Mouse (Mus musculus): Measurements from ENCODE around the gene Hist2h2ab. TPM values are rescaled to one million over a fixed set of nuclear protein-coding genes. Genes with fewer than 3 reads are reported as not detected.
A peak's percentile ranks its signal among the peaks of the same experiment; 100 is the strongest.
"Not testable (repeated sequence)": the region's sequence is repeated elsewhere in the genome, so short reads cannot be mapped to it uniquely, and the experiment has no call there.

Hist2h2ab gene
- polyA plus RNA-seq, 1 experiment from 2014 or later = 1.3 TPM

- Histone ChIP-seq H3K4me2 (ENCODE audit: low read length) (no peak overlapping the region), H3K4me1 (ENCODE audit: control insufficient read depth in 2 of 2, insufficient read depth in 2 of 2, low read length in 2 of 2) (peaks cover 7 to 11% of the 10 kb centered on the region in 2 experiments), H3K36me3 (ENCODE audit: control insufficient read depth, insufficient read depth, low read length) (peaks cover under 1% of the 10 kb centered on the region; the same call in 1 of the 2 replicates), H3K27ac (replicated peaks in 1 of 2; ENCODE audit: control insufficient read depth in 1 of 2, insufficient read depth in 1 of 2, low read depth in 2 of 2, low read length in 2 of 2) (no peak overlapping the region), H3K9me3 (ENCODE audit: control insufficient read depth, low read length) (no peaks in the 10 kb centered on the region), H3K4me3 (ENCODE audit: control insufficient read depth in 1 of 2, insufficient read depth in 1 of 2, low read depth in 1 of 2, low read length in 2 of 2) (no peak overlapping the region), H3K27me3 (ENCODE audit: control insufficient read depth, insufficient read depth, low read length) (no peaks in the 10 kb centered on the region), H3K9ac (ENCODE audit: low read length) (no peak overlapping the region)
- 22% methylated on average over 2 of the region's 2 CpGs for WGBS
- no peak for ATAC-seq (ENCODE audit: insufficient number of reproducible peaks, insufficient read depth, low FRiP score, low read depth)
Observed at GRCm38 (mm10) chr3:96199731-96200130, 19.9 kb upstream of the Hist2h2ab start.

GRCm38 (mm10) chr3:96207819-96208218, 11.8 kb upstream of the Hist2h2ab start:
- no peak for ATAC-seq (ENCODE audit: insufficient number of reproducible peaks, insufficient read depth, low FRiP score, low read depth)
- H3K4me2 ChIP-seq (ENCODE audit: low read length) = no peak overlapping the region
- WGBS = 81% methylated on average over 3 of the region's 3 CpGs
- H3K9me3 ChIP-seq (ENCODE audit: control insufficient read depth, low read length) = no peaks in the 10 kb centered on the region
- H3K4me1 ChIP-seq (ENCODE audit: control insufficient read depth in 2 of 2, insufficient read depth in 2 of 2, low read length in 2 of 2) = peaks cover 0 to 3% of the 10 kb centered on the region in 2 experiments; a peak in 1 of 4 replicates
- no peak overlapping the region for H3K27ac ChIP-seq (replicated peaks in 1 of 2; ENCODE audit: control insufficient read depth in 1 of 2, insufficient read depth in 1 of 2, low read depth in 2 of 2, low read length in 2 of 2)
- no peaks in the 10 kb centered on the region for H3K36me3 ChIP-seq (ENCODE audit: control insufficient read depth, insufficient read depth, low read length)
- H3K4me3 ChIP-seq (ENCODE audit: control insufficient read depth in 1 of 2, insufficient read depth in 1 of 2, low read depth in 1 of 2, low read length in 2 of 2) = no peak overlapping the region
- H3K27me3 ChIP-seq (ENCODE audit: control insufficient read depth, insufficient read depth, low read length) = no peaks in the 10 kb centered on the region
- H3K9ac ChIP-seq (ENCODE audit: low read length) = no peak overlapping the region

GRCm38 (mm10) chr3:96209242-96209641, 10.4 kb upstream of the Hist2h2ab start:
- no peak overlapping the region for H3K4me2 ChIP-seq (ENCODE audit: low read length)
- 0 out of 2 replicates have a peak, but pooled peaks cover 4% of the 10 kb centered on the region for H3K27me3 ChIP-seq (ENCODE audit: control insufficient read depth, insufficient read depth, low read length)
- H3K4me3 ChIP-seq (ENCODE audit: control insufficient read depth in 1 of 2, insufficient read depth in 1 of 2, low read depth in 1 of 2, low read length in 2 of 2) = no peak overlapping the region
- WGBS = 23% methylated on average over 15 of the region's 15 CpGs
- H3K36me3 ChIP-seq (ENCODE audit: control insufficient read depth, insufficient read depth, low read length) = no peaks in the 10 kb centered on the region
- H3K4me1 ChIP-seq (ENCODE audit: control insufficient read depth in 2 of 2, insufficient read depth in 2 of 2, low read length in 2 of 2) = peaks cover 0 to 3% of the 10 kb centered on the region in 2 experiments; a peak in 1 of 4 replicates
- no peaks in the 10 kb centered on the region for H3K9me3 ChIP-seq (ENCODE audit: control insufficient read depth, low read length)
- no peak overlapping the region for H3K27ac ChIP-seq (replicated peaks in 1 of 2; ENCODE audit: control insufficient read depth in 1 of 2, insufficient read depth in 1 of 2, low read depth in 2 of 2, low read length in 2 of 2)
- peak overlapping the region; percentile 25; the same call in 1 of the 2 replicates for H3K9ac ChIP-seq (ENCODE audit: low read length)
- no peak for ATAC-seq (ENCODE audit: insufficient number of reproducible peaks, insufficient read depth, low FRiP score, low read depth)

GRCm38 (mm10) chr3:96219191-96219641, 449 bp upstream of the Hist2h2ab start:
- peak overlapping the region; percentile 95 to 100 for H3K27ac ChIP-seq (replicated peaks in 1 of 2; ENCODE audit: control insufficient read depth in 1 of 2, insufficient read depth in 1 of 2, low read depth in 2 of 2, low read length in 2 of 2)
- H3K27me3 ChIP-seq (ENCODE audit: control insufficient read depth, insufficient read depth, low read length) = no peaks in the 10 kb centered on the region
- H3K36me3 ChIP-seq (ENCODE audit: control insufficient read depth, insufficient read depth, low read length) = no peaks in the 10 kb centered on the region
- H3K9ac ChIP-seq (ENCODE audit: low read length) = peak overlapping the region; percentile 93
- 2% methylated on average over 12 of the region's 12 CpGs for WGBS
- H3K4me2 ChIP-seq (ENCODE audit: low read length) = peak overlapping the region; percentile 76
- peak overlapping the region; percentile 60 to 72 for H3K4me3 ChIP-seq (ENCODE audit: control insufficient read depth in 1 of 2, insufficient read depth in 1 of 2, low read depth in 1 of 2, low read length in 2 of 2)
- no peaks in the 10 kb centered on the region for H3K9me3 ChIP-seq (ENCODE audit: control insufficient read depth, low read length)
- ATAC-seq (ENCODE audit: insufficient number of reproducible peaks, insufficient read depth, low FRiP score, low read depth) = no peak
- H3K4me1 ChIP-seq (ENCODE audit: control insufficient read depth in 2 of 2, insufficient read depth in 2 of 2, low read length in 2 of 2) = peaks cover 9 to 27% of the 10 kb centered on the region in 2 experiments

- Histone ChIP-seq H3K4me2 (ENCODE audit: low read length) (peak overlapping the region; percentile 76), H3K9ac (ENCODE audit: low read length) (peak overlapping the region; percentile 93), H3K4me3 (ENCODE audit: control insufficient read depth in 1 of 2, insufficient read depth in 1 of 2, low read depth in 1 of 2, low read length in 2 of 2) (peak overlapping the region; percentile 60 to 72), H3K4me1 (ENCODE audit: control insufficient read depth in 2 of 2, insufficient read depth in 2 of 2, low read length in 2 of 2) (peaks cover 9 to 27% of the 10 kb centered on the region in 2 experiments), H3K27ac (replicated peaks in 1 of 2; ENCODE audit: control insufficient read depth in 1 of 2, insufficient read depth in 1 of 2, low read depth in 2 of 2, low read length in 2 of 2) (peak overlapping the region; percentile 95 to 100)
- H3K9me3 ChIP-seq (ENCODE audit: control insufficient read depth, low read length); H3K36me3 ChIP-seq (ENCODE audit: control insufficient read depth, insufficient read depth, low read length); H3K27me3 ChIP-seq (ENCODE audit: control insufficient read depth, insufficient read depth, low read length); ATAC-seq (ENCODE audit: insufficient number of reproducible peaks, insufficient read depth, low FRiP score, low read depth): not testable (repeated sequence)
- WGBS = under 1% methylated on average over 33 of the region's 47 CpGs
Observed at GRCm38 (mm10) chr3:96220131-96220764, 583 bp downstream of the Hist2h2ab start.

GRCm38 (mm10) chr3:96220765-96221639, 1.3 kb downstream of the Hist2h2ab start, which contains the start of the genes Hist2h2ac and Hist2h2be:
TSS of gene Hist2h2ac (minus strand) at chr3:96220880.
TSS of gene Hist2h2be (plus strand) at chr3:96221119.
- Histone ChIP-seq H3K9me3 (ENCODE audit: control insufficient read depth, low read length) (no peaks in the 10 kb centered on the region), H3K27ac (replicated peaks in 1 of 2; ENCODE audit: control insufficient read depth in 1 of 2, insufficient read depth in 1 of 2, low read depth in 2 of 2, low read length in 2 of 2) (peak within 1 kb of the TSS; percentile 95 to 100), H3K4me2 (ENCODE audit: low read length) (peak within 1 kb of the TSS; percentile 76), H3K36me3 (ENCODE audit: control insufficient read depth, insufficient read depth, low read length) (no peaks in the 10 kb centered on the region), H3K4me3 (ENCODE audit: control insufficient read depth in 1 of 2, insufficient read depth in 1 of 2, low read depth in 1 of 2, low read length in 2 of 2) (peak within 1 kb of the TSS; percentile 60 to 72), H3K4me1 (ENCODE audit: control insufficient read depth in 2 of 2, insufficient read depth in 2 of 2, low read length in 2 of 2) (peaks cover 9 to 30% of the 10 kb centered on the region in 2 experiments), H3K9ac (ENCODE audit: low read length) (peak within 1 kb of the TSS; percentile 93), H3K27me3 (ENCODE audit: control insufficient read depth, insufficient read depth, low read length) (no peaks in the 10 kb centered on the region)
- 1% methylated on average over 43 of the region's 43 CpGs for WGBS
- ATAC-seq (ENCODE audit: insufficient number of reproducible peaks, insufficient read depth, low FRiP score, low read depth) = peak; percentile 86

- Histone ChIP-seq H3K27me3 (ENCODE audit: control insufficient read depth, insufficient read depth, low read length) (no peaks in the 10 kb centered on the region), H3K4me1 (ENCODE audit: control insufficient read depth in 2 of 2, insufficient read depth in 2 of 2, low read length in 2 of 2) (peaks cover 9 to 30% of the 10 kb centered on the region in 2 experiments), H3K9me3 (ENCODE audit: control insufficient read depth, low read length) (no peaks in the 10 kb centered on the region), H3K4me2 (ENCODE audit: low read length) (peak overlapping the region; percentile 76), H3K27ac (replicated peaks in 1 of 2; ENCODE audit: control insufficient read depth in 1 of 2, insufficient read depth in 1 of 2, low read depth in 2 of 2, low read length in 2 of 2) (peak overlapping the region; percentile 95 to 100), H3K36me3 (ENCODE audit: control insufficient read depth, insufficient read depth, low read length) (no peaks in the 10 kb centered on the region), H3K4me3 (ENCODE audit: control insufficient read depth in 1 of 2, insufficient read depth in 1 of 2, low read depth in 1 of 2, low read length in 2 of 2) (peak overlapping the region; percentile 60 to 72), H3K9ac (ENCODE audit: low read length) (peak overlapping the region; percentile 93)
- WGBS = 33% methylated on average over 9 of the region's 9 CpGs
- no peak for ATAC-seq (ENCODE audit: insufficient number of reproducible peaks, insufficient read depth, low FRiP score, low read depth)
Observed at GRCm38 (mm10) chr3:96221640-96222038, 2.0 kb downstream of the Hist2h2ab start.
